ENCODE assay signal across 24 mouse cellular contexts in the genomic region with DNA sequence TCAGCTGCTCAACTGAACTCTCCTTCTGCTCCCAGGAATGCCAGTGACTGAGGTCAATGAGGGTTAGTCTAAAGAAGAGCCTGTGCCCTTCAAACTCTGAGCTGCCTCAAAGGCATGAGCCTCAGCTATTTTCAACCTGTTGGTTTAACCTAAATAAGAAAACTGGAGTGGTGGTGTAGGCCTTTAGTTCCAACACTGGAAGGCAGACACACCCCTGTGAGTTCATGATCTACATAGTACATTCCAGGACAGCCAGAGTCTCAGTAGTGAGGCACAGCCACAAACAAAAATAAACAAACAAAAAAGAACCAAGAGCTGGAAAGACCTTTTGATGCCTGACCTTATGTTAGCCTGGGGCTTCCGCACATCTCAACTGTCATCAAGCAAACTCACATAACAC. TPM values are rescaled to one million over a fixed set of nuclear protein-coding genes. Genes with fewer than 3 reads are reported as not detected.
A peak's percentile ranks its signal among the peaks of the same experiment; 100 is the strongest.
DNase-seq lines count a peak whose midpoint lies in the region; ATAC-seq lines count a peak whose summit lies in the region.
"Had no signal": no experiment of that assay in that cellular context is flagged by ENCODE, and none has a peak within 500 bp of the region (broad histone marks: within the 10 kb centered on the region; RNA-seq: fewer than 3 reads in every experiment).

No protein-coding gene starts in this region.

- WGBS in heart, embryonic 13.5 days, result 65% methylated on average over 1 of the region's 1 CpGs

- no peak overlapping the region for H3K9ac ChIP-seq in heart, embryonic 13.5 days
- H3K9ac ChIP-seq: embryonic facial prominence, embryonic 15.5 days; heart, embryonic 15.5 days; hindbrain, embryonic 15.5 days had no signal

- no peak overlapping the region for H3K4me2 ChIP-seq in heart, embryonic 13.5 days
- H3K4me2 ChIP-seq: embryonic facial prominence, embryonic 15.5 days; heart, embryonic 15.5 days; hindbrain, embryonic 15.5 days had no signal

- peaks cover 33% of the 10 kb centered on the region for H3K36me3 ChIP-seq in heart, embryonic 13.5 days

- no peaks in the 10 kb centered on the region for H3K9me3 ChIP-seq in heart, embryonic 13.5 days
- H3K9me3 ChIP-seq: embryonic facial prominence, embryonic 15.5 days; forebrain, embryonic 10.5 days; G1E; heart, embryonic 15.5 days; hindbrain, embryonic 15.5 days had no signal

- H3K27me3 ChIP-seq in heart, embryonic 13.5 days (replicated peaks), result no peaks in the 10 kb centered on the region
- H3K27me3 ChIP-seq: embryonic facial prominence, embryonic 15.5 days; heart, embryonic 15.5 days; hindbrain, embryonic 15.5 days had no signal

- no peak overlapping the region for H3K4me3 ChIP-seq in heart, embryonic 13.5 days
- H3K4me3 ChIP-seq: embryonic facial prominence, embryonic 15.5 days; erythroblast, embryonic 14.5 days; forebrain, embryonic 10.5 days; heart, adult 2 months; heart, embryonic 15.5 days; hindbrain, embryonic 15.5 days had no signal

- ATAC-seq in heart, embryonic 13.5 days (ENCODE audit: extremely low read depth, insufficient number of reproducible peaks, low FRiP score, low TSS enrichment), result no peak
- ATAC-seq: CD4-positive, CD25-positive, alpha-beta regulatory T cell, adult 4 months; forebrain, embryonic 14.5 days had no signal

- DNase-seq in heart, postnatal 4 days, result no peak
- DNase-seq in kidney, postnatal 10 days, result peak; percentile 20
- no peak for DNase-seq in kidney, postnatal 25 days
- DNase-seq in lung, postnatal 10 days, result peak; percentile 6
- DNase-seq in lung, adult 18-20 months, result no peak
- peak; percentile 54 for DNase-seq in R1 (ENCODE audit: low read depth, low spot score)
- DNase-seq in testis, postnatal 14 days (ENCODE audit: low spot score), result no peak
- DNase-seq: adrenal gland, postnatal 10 days; B cell, adult 2 months; cerebellum, adult 11 months; cerebellum, adult 8-10 months; cerebellum, postnatal 14 days; embryo, embryonic 11 days; gastrocnemius, postnatal 14 days; heart, adult 2 months had no signal

- peak overlapping the region; percentile 56 for H3K27ac ChIP-seq in heart, embryonic 13.5 days (replicated peaks)
- H3K27ac ChIP-seq: embryonic facial prominence, embryonic 15.5 days; forebrain, embryonic 10.5 days; heart, adult 2 months; heart, embryonic 15.5 days; hindbrain, embryonic 15.5 days had no signal

- peaks cover 18% of the 10 kb centered on the region for H3K4me1 ChIP-seq in heart, embryonic 13.5 days
- H3K4me1 ChIP-seq: embryonic facial prominence, embryonic 15.5 days; forebrain, embryonic 10.5 days; hindbrain, embryonic 15.5 days had no signal

RNA-seq across cellular contexts. Expression of gene Med15, which starts 25.1 kb away (rescaled TPM):
- 32.0 and 33.3 TPM in 2 replicates for polyA plus RNA-seq in heart, embryonic 13.5 days (2015; fragmentation: Nextera tagmentation; extraction: Ambion mirVana)
- total RNA-seq in heart, postnatal 4 days (2021), result 10 to 100 TPM; 40.4 to 44.4 TPM

RNA-seq across cellular contexts. Expression of gene Klhl22, which starts 51.9 kb away (rescaled TPM):
- 40.6 and 43.9 TPM in 2 replicates for polyA plus RNA-seq in heart, embryonic 13.5 days (2015; fragmentation: Nextera tagmentation; extraction: Ambion mirVana)
- 10 to 100 TPM; 24.6 to 25.1 TPM for total RNA-seq in heart, postnatal 4 days (2021)
- polyA plus RNA-seq: G1E had no signal

Comparison
In these comparisons a context has a peak if more than half of its experiments do, and no peak if none do; other contexts are left out.
1. DNase-seq: peak in kidney, postnatal 10 days (single experiment), lung, postnatal 10 days (single experiment) and R1 (single experiment); none in heart, postnatal 4 days (single experiment), kidney, postnatal 25 days (0 of 2), lung, adult 18-20 months (0 of 2) and testis, postnatal 14 days (single experiment).